Mouse (Mus musculus) myocyte (in vitro differentiated cells): ENCODE measurements at regions not wholly inside any gene's neighbourhood (a gene's known extent, or its start where the extent isn't known, plus 50 kb on each side); places are given as distances from the start of the nearest gene placed in this dataset.

Experiments
- CEBPB ChIP-seq: IDR thresholded peaks from 2 replicates; pipeline ENCODE4 v1.6.1; 2011; ENCODE audit warnings: mild to moderate bottlenecking, moderate library complexity; ENCODE audit not compliant: poor library complexity, insufficient read depth, severe bottlenecking
- POLR2A ChIP-seq: IDR thresholded peaks from one replicate; pipeline ENCODE4 v1.6.1; 2011; ENCODE audit warnings: low read depth, mild to moderate bottlenecking, control low read depth, moderate library complexity; ENCODE audit not compliant: insufficient read length
- TCF12 ChIP-seq: IDR thresholded peaks from one replicate; pipeline ENCODE4 v1.6.1; 2011; ENCODE audit warnings: mild to moderate bottlenecking, control low read depth; ENCODE audit not compliant: poor library complexity, insufficient read depth, severe bottlenecking
- USF1 ChIP-seq: IDR thresholded peaks from one replicate; pipeline ENCODE4 v1.6.1; 2011; ENCODE audit warnings: low read depth, mild to moderate bottlenecking, control low read depth, moderate library complexity

- TF ChIP-seq POLR2A: no peak
- no peak for TF ChIP-seq USF1
- no peak for TF ChIP-seq CEBPB
- no peak for TF ChIP-seq TCF12
Observed at GRCm38 (mm10) chr13:4970081-4970892, 361.3 kb upstream of the Akr1e1 start.
